Mouse (Mus musculus) midbrain, embryonic 16.5 days (tissue): Measurements from ENCODE around the gene BC049352. TPM values are rescaled to one million over a fixed set of nuclear protein-coding genes. Genes with fewer than 3 reads are reported as not detected.

ENCODE experiments used
- ATAC-seq: fragments of 200-750 bp; cut with Nextera tagmentation; 2 replicates; pipeline ENCODE4 v1.8.0; 2017; ENCODE audit warnings: moderate TSS enrichment
- H3K27ac ChIP-seq: fragments of 300-500 bp; sonication (generic); 2 replicates; pipeline ENCODE4 v1.5.1; 2014; ENCODE audit warnings: mild to moderate bottlenecking, low read length, mixed read lengths
- H3K27me3 ChIP-seq: fragments of 300-500 bp; sonication (generic); 2 replicates; pipeline ENCODE4 v1.6.1; 2014; ENCODE audit warnings: low read depth, low read length, mixed read lengths; ENCODE audit not compliant: control insufficient read depth, insufficient read depth
- H3K36me3 ChIP-seq: fragments of 300-500 bp; sonication (generic); 2 replicates; pipeline ENCODE4 v1.6.1; 2014; ENCODE audit warnings: mild to moderate bottlenecking, low read length, moderate library complexity, mixed read lengths; ENCODE audit not compliant: control insufficient read depth, insufficient read depth
- H3K4me1 ChIP-seq: fragments of 300-500 bp; sonication (generic); 2 replicates; pipeline ENCODE4 v1.6.1; 2014; ENCODE audit warnings: mild to moderate bottlenecking, low read length, mixed read lengths; ENCODE audit not compliant: control insufficient read depth, insufficient read depth
- H3K4me2 ChIP-seq: fragments of 300-500 bp; sonication (generic); 2 replicates; pipeline ENCODE4 v1.6.1; 2014; ENCODE audit warnings: mild to moderate bottlenecking, low read length, mixed read lengths
- H3K4me3 ChIP-seq: fragments of 300-500 bp; sonication (generic); 2 replicates; pipeline ENCODE4 v1.5.1; 2014; ENCODE audit warnings: low read depth, mild to moderate bottlenecking, low read length, moderate library complexity, mixed read lengths
- H3K9ac ChIP-seq: fragments of 300-500 bp; sonication (generic); 2 replicates; pipeline ENCODE4 v1.6.1; 2014; ENCODE audit warnings: low read depth, low read length, mixed read lengths
- H3K9me3 ChIP-seq: fragments of 300-500 bp; sonication (generic); replicated peaks from 2 replicates; pipeline ENCODE4 v1.6.1; 2014; ENCODE audit warnings: mild to moderate bottlenecking, low read length, mixed read lengths; ENCODE audit not compliant: control insufficient read depth, poor library complexity, severe bottlenecking
- WGBS: fragments of 180-500 bp; shearing (Covaris S2); extraction: QIAGEN DNeasy Blood & Tissue Kit; methylation state at CpG from one replicate; pipeline ENCODE4 v1.1.7; 2014; 5-methylcytosine and 5-hydroxymethylcytosine counted together
- polyA plus RNA-seq: library from polyadenylated mRNA; unstranded; fragments of >200 nt; fragmentation: Nextera tagmentation; extraction: Ambion mirVana; gene quantifications from 2 replicates; pipeline ENCODE4 v1.2.1, GENCODE M21; 2015

Gene BC049352
- polyA plus RNA-seq, 1 experiment from 2014 or later = 0.18 TPM

GRCm38 (mm10) chr9:45146267-45146597 lies 35.6 kb upstream of the BC049352 start:
- H3K4me2 ChIP-seq = peak overlapping the region; percentile 74
- 1% methylated on average over 4 of the region's 5 CpGs for WGBS
- 0 out of 2 replicates have a peak, but pooled peaks have one; percentile 14 for ATAC-seq
- no peaks in the 10 kb centered on the region for H3K9me3 ChIP-seq
- H3K4me1 ChIP-seq = peaks cover 4% of the 10 kb centered on the region; the same call in 1 of the 2 replicates
- peaks cover 30% of the 10 kb centered on the region for H3K27me3 ChIP-seq
- no peak overlapping the region for H3K27ac ChIP-seq
- H3K36me3 ChIP-seq = no peaks in the 10 kb centered on the region
- peak overlapping the region; percentile 50 for H3K9ac ChIP-seq
- peak overlapping the region; percentile 38 for H3K4me3 ChIP-seq

GRCm38 (mm10) chr9:45150933-45151332 lies 30.9 kb upstream of the BC049352 start:
- H3K4me3 ChIP-seq = no peak overlapping the region
- H3K4me2 ChIP-seq = no peak overlapping the region
- H3K36me3 ChIP-seq = no peaks in the 10 kb centered on the region
- 80% methylated on average over 1 of the region's 1 CpGs for WGBS
- no peak overlapping the region for H3K27ac ChIP-seq
- no peaks in the 10 kb centered on the region for H3K9me3 ChIP-seq
- no peak for ATAC-seq
- H3K4me1 ChIP-seq = peaks cover 2% of the 10 kb centered on the region; the same call in 1 of the 2 replicates
- no peak overlapping the region for H3K9ac ChIP-seq
- peaks cover 5% of the 10 kb centered on the region for H3K27me3 ChIP-seq

GRCm38 (mm10) chr9:45153361-45153760 lies 28.4 kb upstream of the BC049352 start:
- H3K4me1 ChIP-seq = no peaks in the 10 kb centered on the region
- H3K4me2 ChIP-seq = no peak overlapping the region
- H3K9ac ChIP-seq = no peak overlapping the region
- H3K9me3 ChIP-seq = no peaks in the 10 kb centered on the region
- peaks cover 3% of the 10 kb centered on the region; the same call in 1 of the 2 replicates for H3K27me3 ChIP-seq
- no peak overlapping the region for H3K4me3 ChIP-seq
- H3K36me3 ChIP-seq = no peaks in the 10 kb centered on the region
- no peak overlapping the region for H3K27ac ChIP-seq
- WGBS = 79% methylated on average over 7 of the region's 7 CpGs
- ATAC-seq = no peak

GRCm38 (mm10) chr9:45167903-45168302 lies 13.9 kb upstream of the BC049352 start:
- Histone ChIP-seq H3K4me3 (no peak overlapping the region), H3K4me2 (no peak overlapping the region), H3K27me3 (no peaks in the 10 kb centered on the region), H3K4me1 (no peaks in the 10 kb centered on the region), H3K9me3 (no peaks in the 10 kb centered on the region), H3K9ac (no peak overlapping the region), H3K27ac (no peak overlapping the region), H3K36me3 (no peaks in the 10 kb centered on the region)
- ATAC-seq = no peak
- 78% methylated on average over 5 of the region's 5 CpGs for WGBS

- Histone ChIP-seq H3K9ac (no peak overlapping the region), H3K27me3 (no peaks in the 10 kb centered on the region), H3K4me1 (no peaks in the 10 kb centered on the region), H3K4me2 (no peak overlapping the region), H3K27ac (no peak overlapping the region), H3K4me3 (no peak overlapping the region), H3K36me3 (no peaks in the 10 kb centered on the region), H3K9me3 (no peaks in the 10 kb centered on the region)
- no peak for ATAC-seq
- 90% methylated on average over 5 of the region's 5 CpGs for whole genome bisulfite sequencing
Measured at GRCm38 (mm10) chr9:45170150-45170549, 11.7 kb upstream of the BC049352 start.

GRCm38 (mm10) chr9:45171073-45171610 lies 10.7 kb upstream of the BC049352 start:
- Histone ChIP-seq H3K9me3 (no peaks in the 10 kb centered on the region), H3K4me3 (no peak overlapping the region), H3K9ac (no peak overlapping the region), H3K27ac (no peak overlapping the region), H3K27me3 (no peaks in the 10 kb centered on the region), H3K36me3 (no peaks in the 10 kb centered on the region), H3K4me1 (no peaks in the 10 kb centered on the region), H3K4me2 (no peak overlapping the region)
- no peak for ATAC-seq
- WGBS = 73% methylated on average over 1 of the region's 1 CpGs

- Histone ChIP-seq H3K4me3 (no peak overlapping the region), H3K9me3 (no peaks in the 10 kb centered on the region), H3K4me1 (no peaks in the 10 kb centered on the region), H3K27ac (no peak overlapping the region), H3K36me3 (no peaks in the 10 kb centered on the region), H3K9ac (no peak overlapping the region), H3K4me2 (no peak overlapping the region), H3K27me3 (no peaks in the 10 kb centered on the region)
- no peak for ATAC-seq
- WGBS = 63% methylated on average over 3 of the region's 3 CpGs
Measured at GRCm38 (mm10) chr9:45173475-45173874, 8.3 kb upstream of the BC049352 start.

GRCm38 (mm10) chr9:45179282-45179681 lies 2.5 kb upstream of the BC049352 start:
- H3K4me3 ChIP-seq = no peak overlapping the region
- ATAC-seq = no peak

GRCm38 (mm10) chr9:45182521-45182920 lies 714 bp downstream of the BC049352 start:
- no peak overlapping the region for H3K27ac ChIP-seq
- H3K4me2 ChIP-seq = no peak overlapping the region
- 59% methylated on average over 3 of the region's 3 CpGs for WGBS
- H3K9ac ChIP-seq = no peak overlapping the region
- no peaks in the 10 kb centered on the region for H3K27me3 ChIP-seq
- H3K9me3 ChIP-seq = no peaks in the 10 kb centered on the region
- ATAC-seq = no peak
- no peak overlapping the region for H3K4me3 ChIP-seq
- H3K4me1 ChIP-seq = no peaks in the 10 kb centered on the region; the same call in 1 of the 2 replicates
- no peaks in the 10 kb centered on the region for H3K36me3 ChIP-seq

More at GRCm38 (mm10) chr9:45179282-45179681, 2.5 kb upstream of the BC049352 start:
- H3K27ac ChIP-seq = no peak overlapping the region
- WGBS = 88% methylated on average over 5 of the region's 5 CpGs
- no peaks in the 10 kb centered on the region for H3K9me3 ChIP-seq
- no peak overlapping the region for H3K9ac ChIP-seq
- no peak overlapping the region for H3K4me2 ChIP-seq
- no peaks in the 10 kb centered on the region; the same call in 1 of the 2 replicates for H3K4me1 ChIP-seq
- H3K27me3 ChIP-seq = no peaks in the 10 kb centered on the region
- H3K36me3 ChIP-seq = no peaks in the 10 kb centered on the region
